Mouse (Mus musculus) granulocyte monocyte progenitor cell, adult 5-6 weeks (primary cell): ENCODE measurements around the gene Mrap. TPM values are rescaled to one million over a fixed set of nuclear protein-coding genes. Genes with fewer than 3 reads are reported as not detected.

ENCODE experiments used
- total RNA-seq, 2 experiments: library from RNA; stranded (forward) in 1 of 2; stranded (reverse) in 1 of 2; fragments of 200-712, 200-1000 nt in 1 of 2; fragments of >200 nt in 1 of 2; fragmentation: Nextera tagmentation in 1 of 2; gene quantifications; 2 replicates each; pipeline ENCODE4 v1.2.3; 2014 to 2017

Gene Mrap
- total RNA-seq, 2 experiments from 2014 or later, result 0.62 TPM; not detected in 1

Other genes with a start within 250 kb of the Mrap start
- 47.2 and 51.6 TPM in 2 replicates for gene Mis18a, start 10.8 kb upstream of the Mrap start, total RNA-seq (2014; fragmentation: Nextera tagmentation)
- 38.0 and 70.5 TPM in 2 replicates for gene Mis18a, start 10.8 kb upstream of the Mrap start, total RNA-seq (2017)
- 22.6 and 23.4 TPM in 2 replicates for gene Urb1, start 72.2 kb downstream of the Mrap start, total RNA-seq (2014; fragmentation: Nextera tagmentation)
- gene Urb1, start 72.2 kb downstream of the Mrap start, total RNA-seq (2017), result 12.1 and 15.2 TPM in 2 replicates
- gene Eva1c, start 88.5 kb downstream of the Mrap start, total RNA-seq (2014; fragmentation: Nextera tagmentation), result not detected in 2 replicates
- not detected in 2 replicates for gene Eva1c, start 88.5 kb downstream of the Mrap start, total RNA-seq (2017)
- gene Cfap298, start 196.9 kb downstream of the Mrap start, total RNA-seq (2014; fragmentation: Nextera tagmentation), result 27.7 and 39.3 TPM in 2 replicates
- gene Cfap298, start 196.9 kb downstream of the Mrap start, total RNA-seq (2017), result 63.1 and 118 TPM in 2 replicates